Comparison of ENCODE assay signal across 8 mouse cellular contexts in the genomic region with DNA sequence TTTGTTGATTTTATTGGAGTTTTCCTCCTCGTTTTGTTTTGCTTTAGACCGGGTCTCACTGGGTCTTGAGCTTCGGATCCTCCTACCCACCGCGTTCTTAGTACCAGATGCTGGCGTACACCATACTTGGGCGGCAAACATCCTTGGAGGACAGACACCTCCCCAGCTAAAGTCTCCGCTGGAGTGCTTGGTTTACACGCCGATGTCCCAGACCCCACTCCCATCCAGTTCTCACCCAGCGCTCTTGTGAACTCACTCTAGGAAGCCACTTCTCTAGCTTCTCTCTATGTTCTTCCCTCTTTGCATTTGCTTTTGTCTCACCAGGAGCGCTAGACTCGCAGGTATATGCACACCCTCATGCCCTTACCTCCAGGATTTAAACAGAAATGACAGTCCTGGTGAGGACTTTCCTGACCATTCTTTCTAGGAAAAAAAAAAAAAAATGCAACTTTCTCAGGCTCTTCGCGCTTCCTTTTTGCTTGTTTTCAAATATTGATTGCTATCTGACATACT. TPM values are rescaled to one million over a fixed set of nuclear protein-coding genes. Genes with fewer than 3 reads are reported as not detected.
A peak's percentile ranks its signal among the peaks of the same experiment; 100 is the strongest.
DNase-seq lines count a peak whose midpoint lies in the region; ATAC-seq and TF ChIP-seq lines count a peak whose summit lies in the region.

No protein-coding gene starts in this region.

- in situ Hi-C loops in ES-E14 (cut with MboI; ENCODE audit: low sequenced_read_pairs in 2 of 2, unreplicated experiment in 2 of 2): no loop called here

- peak; percentile 39; the same call in 1 of the 2 replicates for ATAC-seq in heart, embryonic 11.5 days (replicated peaks; ENCODE audit: insufficient number of reproducible peaks, low FRiP score, low TSS enrichment)
- ATAC-seq in granulocyte monocyte progenitor cell, adult 5-6 weeks (replicated peaks; ENCODE audit: poor library complexity, severe bottlenecking): peak; percentile 27

- H3K4me1 ChIP-seq in heart, embryonic 11.5 days (ENCODE audit: control insufficient read depth, insufficient read depth, low read length): peaks cover 13% of the 10 kb centered on the region
- H3K4me1 ChIP-seq in ES-E14 (ENCODE audit: control insufficient read depth in 2 of 2, insufficient read depth in 2 of 2, low read length in 2 of 2, poor library complexity in 1 of 2): peaks cover 1 to 8% of the 10 kb centered on the region in 2 experiments; a peak in 1 of 4 replicates
- H3K4me1 ChIP-seq in megakaryocyte, embryonic 14.5 days: peaks cover 27% of the 10 kb centered on the region

- peak overlapping the region; percentile 82 for H3K4me2 ChIP-seq in heart, embryonic 11.5 days

- no peaks in the 10 kb centered on the region for H3K9me3 ChIP-seq in heart, embryonic 11.5 days (replicated peaks; ENCODE audit: control insufficient read depth, low read length)
- H3K9me3 ChIP-seq in ES-E14 (ENCODE audit: control insufficient read depth, insufficient read depth, low read depth, low read length): no peaks in the 10 kb centered on the region
- H3K9me3 ChIP-seq in megakaryocyte, embryonic 14.5 days: peaks cover 3% of the 10 kb centered on the region; the same call in 1 of the 2 replicates

- WGBS in heart, embryonic 11.5 days (ENCODE audit: insufficient replicate concordance): 1% methylated on average over 15 of the region's 15 CpGs

- H3K27me3 ChIP-seq in heart, embryonic 11.5 days (ENCODE audit: control insufficient read depth, insufficient read depth, low read length): no peaks in the 10 kb centered on the region
- H3K27me3 ChIP-seq in megakaryocyte, embryonic 14.5 days (replicated peaks): peaks cover 15% of the 10 kb centered on the region

- peaks cover 8% of the 10 kb centered on the region for H3K36me3 ChIP-seq in heart, embryonic 11.5 days (ENCODE audit: control insufficient read depth, insufficient read depth, low read length)
- H3K36me3 ChIP-seq in ES-E14 (ENCODE audit: control insufficient read depth, insufficient read depth, low read length, poor library complexity, severe bottlenecking): peaks cover 18% of the 10 kb centered on the region
- peaks cover 27% of the 10 kb centered on the region for H3K36me3 ChIP-seq in megakaryocyte, embryonic 14.5 days (replicated peaks; ENCODE audit: low read length)

- no peak for DNase-seq in heart, postnatal 4 days
- DNase-seq in ES-E14 (ENCODE audit: low read depth, low spot score): no peak
- no peak for DNase-seq in left cerebral cortex, adult 18-20 months (ENCODE audit: low spot score in 2 of 2)
- no peak for DNase-seq in gastrocnemius, adult 18-20 months (ENCODE audit: low spot score)
- no peak for DNase-seq in retina, postnatal 1 day

- H3K9ac ChIP-seq in heart, embryonic 11.5 days (ENCODE audit: low read depth, low read length): peak overlapping the region; percentile 79
- peak overlapping the region; percentile 37 for H3K9ac ChIP-seq in ES-E14 (ENCODE audit: insufficient read depth, low read depth, low read length, poor library complexity, severe bottlenecking)

- H3K4me3 ChIP-seq in heart, embryonic 11.5 days (ENCODE audit: low read depth, low read length): peak overlapping the region; percentile 77
- peak overlapping the region; percentile 97 to 100 for H3K4me3 ChIP-seq in ES-E14 (ENCODE audit: insufficient read depth in 1 of 2, low read depth in 1 of 2, low read length in 2 of 2, poor library complexity in 1 of 2, severe bottlenecking in 1 of 2)
- peak overlapping the region; percentile 97 for H3K4me3 ChIP-seq in megakaryocyte, embryonic 14.5 days (replicated peaks)

- H3K27ac ChIP-seq in heart, embryonic 11.5 days (ENCODE audit: low read depth, low read length): peak overlapping the region; percentile 24; the same call in 1 of the 2 replicates
- no peak overlapping the region for H3K27ac ChIP-seq in ES-E14 (ENCODE audit: insufficient read depth, low read depth, low read length, poor library complexity, severe bottlenecking)

TF ChIP-seq in ES-E14, 5 proteins besides CTCF, POLR2A, EP300 and RAD21:
- TF ChIP-seq ZNF384 (IDR thresholded peaks at IDR 0.05; ENCODE audit: low read depth, low read length) (no peak), MAFK (IDR thresholded peaks at IDR 0.05; ENCODE audit: insufficient read depth, low read depth, low read length) (no peak), CHD2 (IDR thresholded peaks at IDR 0.05; ENCODE audit: low read depth, low read length) (no peak), HCFC1 (IDR thresholded peaks at IDR 0.05; ENCODE audit: borderline replicate concordance, insufficient read depth, low read length) (no peak), ZC3H11A (IDR thresholded peaks at IDR 0.05; ENCODE audit: borderline replicate concordance, low read depth, low read length) (no peak)

RNA-seq across cellular contexts. Expression of a gene that starts 0.4 kb away (rescaled TPM):
- polyA plus RNA-seq in heart, embryonic 11.5 days (2014; fragmentation: Nextera tagmentation; extraction: Ambion mirVana): 455 and 479 TPM in 2 replicates
- 100 to 1,000 TPM; 221 to 229 TPM for total RNA-seq in heart, postnatal 4 days (2021)
- total RNA-seq in ES-E14 (2012; rRNA removed): 278 and 339 TPM in 2 replicates
- 270 and 359 TPM in 2 replicates for total RNA-seq in granulocyte monocyte progenitor cell, adult 5-6 weeks (2014; fragmentation: Nextera tagmentation)
- 191 and 210 TPM in 2 replicates for total RNA-seq in granulocyte monocyte progenitor cell, adult 5-6 weeks (2017)
- 320 and 402 TPM in 2 replicates for polyA plus RNA-seq in megakaryocyte, embryonic 14.5 days (2012; ENCODE audit: insufficient read depth, low replicate concordance)
- 100 to 1,000 TPM; 110 to 119 TPM for total RNA-seq in left cerebral cortex, adult 18-20 months (2021)
- total RNA-seq in gastrocnemius, adult 18-20 months (2021): 100 to 1,000 TPM; 122 to 131 TPM

RNA-seq across cellular contexts. Expression of a gene that starts 15.4 kb away (rescaled TPM):
- polyA plus RNA-seq in heart, embryonic 11.5 days (2014; fragmentation: Nextera tagmentation; extraction: Ambion mirVana): not detected in 2 replicates
- total RNA-seq in heart, postnatal 4 days (2021): not detected
- 0.09 and 0.16 TPM in 2 replicates for total RNA-seq in ES-E14 (2012; rRNA removed)
- not detected in 2 replicates for total RNA-seq in granulocyte monocyte progenitor cell, adult 5-6 weeks (2014; fragmentation: Nextera tagmentation)
- not detected in 2 replicates for total RNA-seq in granulocyte monocyte progenitor cell, adult 5-6 weeks (2017)
- not detected in 2 replicates for polyA plus RNA-seq in megakaryocyte, embryonic 14.5 days (2012; ENCODE audit: insufficient read depth, low replicate concordance)
- not detected for total RNA-seq in left cerebral cortex, adult 18-20 months (2021)
- total RNA-seq in gastrocnemius, adult 18-20 months (2021): not detected
